Mouse (Mus musculus): ENCODE results near the gene Slc38a5. TPM values are rescaled to one million over a fixed set of nuclear protein-coding genes. Genes with fewer than 3 reads are reported as not detected.
"Not testable (repeated sequence)": the region's sequence is repeated elsewhere in the genome, so short reads cannot be mapped to it uniquely, and the experiment has no call there.

Gene Slc38a5
- polyA plus RNA-seq, 1 experiment from 2014 or later: 98.9 TPM

DNA sequence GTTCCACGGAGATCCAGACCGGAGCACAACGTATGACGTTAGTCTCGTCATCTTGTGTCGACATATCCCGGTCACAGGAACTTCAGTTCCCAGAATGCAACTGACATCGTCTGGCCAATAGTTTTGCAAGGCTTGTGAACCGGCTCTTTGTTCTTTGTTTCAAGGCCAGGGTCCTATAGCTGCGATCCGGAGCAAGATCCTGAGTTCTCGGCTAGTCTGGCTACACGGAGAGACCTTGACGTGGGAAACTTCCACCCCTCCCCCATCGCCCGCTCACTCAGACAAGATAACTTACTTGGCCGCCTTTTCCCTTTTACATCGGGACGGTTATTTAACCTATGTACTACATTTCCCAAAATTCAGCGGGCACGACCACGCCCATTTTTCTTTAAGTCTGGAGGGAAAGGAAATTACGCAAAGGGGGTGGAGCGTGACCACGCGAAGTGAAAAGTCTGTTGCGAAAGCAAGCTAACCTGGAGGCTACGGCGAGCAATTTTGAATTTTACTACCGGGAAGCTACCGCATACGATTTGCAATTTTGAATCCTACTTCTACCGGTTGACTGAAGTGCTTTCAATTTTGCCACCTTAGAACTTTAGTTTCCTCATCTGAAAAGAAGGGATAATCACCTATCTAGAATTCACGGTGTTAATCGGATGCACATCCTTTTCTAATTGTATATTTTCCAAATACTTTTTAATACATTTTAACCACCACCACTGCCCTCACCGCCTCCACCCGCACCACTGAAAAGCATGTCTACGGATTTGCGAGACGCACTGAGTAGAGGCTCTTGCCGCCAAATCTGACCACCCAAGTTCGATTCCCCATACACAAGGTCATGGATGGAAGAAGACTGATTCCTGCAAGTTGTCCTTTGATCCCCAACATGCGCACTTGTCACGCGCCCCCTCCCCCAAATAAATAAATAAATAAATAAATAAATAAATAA, 18.3 kb upstream of the Slc38a5 start, which contains the start of gene Ftsj1:
TSS of gene Ftsj1 (minus strand) at position 73 of the 952 bp plus-strand sequence.
- ATAC-seq (ENCODE audit: borderline replicate concordance, extremely low read depth, low FRiP score, low TSS enrichment): peak; percentile 88
- peak within 1 kb of the TSS; percentile 59 for H3K4me3 ChIP-seq
- peak within 1 kb of the TSS; percentile 73 for H3K27ac ChIP-seq
- 12% methylated on average over 45 of the region's 45 CpGs for WGBS
- H3K4me1 ChIP-seq: peaks cover 7% of the 10 kb centered on the region; the same call in 1 of the 2 replicates
- H3K9me3 ChIP-seq: no peaks in the 10 kb centered on the region
- H3K4me2 ChIP-seq: peak within 1 kb of the TSS; percentile 55
- H3K36me3 ChIP-seq: no peaks in the 10 kb centered on the region
- H3K9ac ChIP-seq: peak within 1 kb of the TSS; percentile 62
- no peaks in the 10 kb centered on the region for H3K27me3 ChIP-seq

DNA sequence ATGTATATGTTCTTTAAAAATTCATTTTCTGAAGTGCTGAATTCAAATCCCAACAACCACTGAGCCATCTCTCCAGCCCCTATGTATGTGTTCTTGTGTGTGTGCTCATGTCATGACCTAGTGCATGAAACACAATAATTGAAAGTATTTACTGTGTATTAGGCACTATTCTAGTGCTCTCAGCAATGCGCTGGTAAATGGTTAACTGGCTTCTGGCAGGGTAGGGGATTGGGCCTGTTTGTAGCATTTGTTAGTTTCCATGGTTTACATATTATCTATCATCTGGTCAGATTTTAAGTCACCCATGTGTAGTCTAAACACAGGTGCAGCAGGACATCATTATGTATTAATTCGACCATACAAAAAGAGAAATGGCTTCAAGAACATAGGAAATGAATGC, 17.2 kb upstream of the Slc38a5 start:
- Histone ChIP-seq H3K9me3 (no peaks in the 10 kb centered on the region), H3K4me1 (peaks cover 7% of the 10 kb centered on the region; the same call in 1 of the 2 replicates), H3K4me2 (no peak overlapping the region), H3K4me3 (no peak overlapping the region), H3K27ac (no peak overlapping the region), H3K9ac (no peak overlapping the region), H3K36me3 (no peaks in the 10 kb centered on the region), H3K27me3 (no peaks in the 10 kb centered on the region)
- 85% methylated on average over 2 of the region's 2 CpGs for WGBS
- no peak for ATAC-seq (ENCODE audit: borderline replicate concordance, extremely low read depth, low FRiP score, low TSS enrichment)

DNA sequence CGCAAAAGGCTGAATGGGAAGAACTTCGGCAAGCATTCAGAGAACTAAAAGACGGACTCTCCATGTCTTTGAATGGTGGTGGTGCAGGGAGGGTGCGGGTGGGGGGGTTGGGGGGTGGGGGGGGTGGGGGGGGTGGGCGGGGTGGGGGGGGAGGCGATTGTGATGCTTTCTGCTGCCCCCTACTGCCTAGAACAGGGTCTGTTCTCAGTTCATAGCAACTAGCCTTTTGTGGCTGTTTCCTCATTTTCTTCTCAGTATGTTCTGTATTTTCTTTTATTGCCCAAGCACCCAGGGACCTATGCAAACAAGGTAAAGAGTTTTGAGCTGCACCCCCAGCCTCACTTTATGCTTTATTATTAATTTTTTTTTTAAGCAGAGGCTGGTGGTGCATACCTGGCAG, 15.1 kb upstream of the Slc38a5 start:
- no peaks in the 10 kb centered on the region for H3K36me3 ChIP-seq
- no peak overlapping the region for H3K4me3 ChIP-seq
- peaks cover 7% of the 10 kb centered on the region; the same call in 1 of the 2 replicates for H3K4me1 ChIP-seq
- no peak overlapping the region for H3K27ac ChIP-seq
- H3K9ac ChIP-seq: no peak overlapping the region
- H3K27me3 ChIP-seq: no peaks in the 10 kb centered on the region
- ATAC-seq (ENCODE audit: borderline replicate concordance, extremely low read depth, low FRiP score, low TSS enrichment): no peak
- no peaks in the 10 kb centered on the region for H3K9me3 ChIP-seq
- H3K4me2 ChIP-seq: no peak overlapping the region
- 37% methylated on average over 6 of the region's 6 CpGs for WGBS

DNA sequence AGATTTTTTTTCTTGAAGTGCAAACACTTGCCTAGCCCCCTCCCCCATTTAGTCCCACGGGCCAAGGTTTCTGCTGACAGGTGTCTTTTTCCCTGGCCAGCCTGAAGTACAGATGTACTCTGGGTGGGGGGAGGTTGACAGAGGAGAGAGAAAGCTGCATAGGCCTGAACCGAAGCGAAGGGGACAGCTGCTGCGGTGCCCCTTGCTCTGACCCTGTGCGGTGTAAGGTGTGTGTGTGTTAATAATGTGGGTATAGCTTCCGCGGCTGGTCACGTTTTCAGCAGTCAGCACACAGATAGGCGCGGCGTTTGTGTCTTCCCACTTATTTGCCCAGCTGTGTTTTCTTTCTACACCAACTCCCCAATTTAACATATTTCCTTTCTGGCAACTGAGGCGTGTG, 11.5 kb upstream of the Slc38a5 start:
- Histone ChIP-seq H3K27me3 (no peaks in the 10 kb centered on the region), H3K27ac (no peak overlapping the region), H3K4me1 (no peaks in the 10 kb centered on the region), H3K9me3 (no peaks in the 10 kb centered on the region), H3K9ac (no peak overlapping the region), H3K4me2 (no peak overlapping the region), H3K36me3 (no peaks in the 10 kb centered on the region), H3K4me3 (no peak overlapping the region)
- 52% methylated on average over 12 of the region's 12 CpGs for WGBS
- ATAC-seq (ENCODE audit: borderline replicate concordance, extremely low read depth, low FRiP score, low TSS enrichment): no peak

DNA sequence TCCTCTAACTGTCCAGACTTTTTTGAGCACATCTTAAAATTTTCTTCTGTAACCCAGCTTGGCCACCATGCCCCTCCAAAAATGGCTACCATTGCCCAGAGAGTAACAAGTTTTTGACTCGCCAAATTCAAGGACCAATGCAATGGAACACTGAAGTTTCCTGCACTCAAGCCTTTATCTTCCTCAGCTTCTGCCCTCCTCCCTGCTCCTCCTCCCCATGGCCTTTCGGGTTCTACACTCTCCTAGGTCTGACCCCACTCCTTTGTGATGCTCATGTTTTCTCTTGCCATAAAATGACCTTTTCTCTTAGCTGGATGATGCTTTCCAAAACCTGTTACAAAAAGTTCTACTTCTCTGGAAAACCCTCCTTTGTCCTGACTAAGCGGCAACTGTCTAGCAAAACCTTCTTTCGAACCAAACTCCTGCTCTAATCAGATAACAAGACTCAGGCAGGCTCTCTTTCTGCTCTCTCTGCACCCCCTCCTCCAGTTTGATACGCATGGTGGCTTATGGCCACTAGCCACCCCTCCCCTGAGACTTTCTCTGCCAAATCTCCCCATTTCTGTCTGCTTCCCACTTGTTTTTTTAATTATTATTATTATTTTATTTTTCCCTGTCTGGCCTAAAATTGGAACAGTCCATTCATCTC, 7.7 kb upstream of the Slc38a5 start:
- Histone ChIP-seq H3K4me2 (no peak overlapping the region), H3K27me3 (no peaks in the 10 kb centered on the region), H3K36me3 (no peaks in the 10 kb centered on the region), H3K4me3 (no peak overlapping the region), H3K9ac (no peak overlapping the region), H3K27ac (no peak overlapping the region), H3K9me3 (no peaks in the 10 kb centered on the region), H3K4me1 (no peaks in the 10 kb centered on the region)
- 75% methylated on average over 5 of the region's 5 CpGs for WGBS
- ATAC-seq (ENCODE audit: borderline replicate concordance, extremely low read depth, low FRiP score, low TSS enrichment): no peak

DNA sequence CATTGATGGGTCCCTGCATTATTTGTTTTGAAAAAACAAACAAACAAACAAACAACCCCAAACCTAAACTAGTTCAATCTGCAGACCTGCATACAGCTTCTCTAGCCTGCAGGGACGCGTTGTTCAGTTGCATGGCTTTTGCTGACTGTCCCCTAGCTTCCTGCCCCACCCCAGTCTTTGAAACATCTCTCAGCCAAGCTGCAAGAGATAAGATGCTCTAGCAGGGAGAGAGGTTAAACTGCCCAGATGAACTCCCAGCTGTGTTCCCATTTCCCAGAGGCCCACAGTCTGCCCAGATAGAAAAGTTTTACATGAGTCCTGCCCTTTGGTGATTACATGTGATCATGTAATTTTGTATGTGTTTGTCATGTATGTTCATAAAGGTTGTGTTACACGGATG, 6.7 kb upstream of the Slc38a5 start:
- H3K36me3 ChIP-seq: no peaks in the 10 kb centered on the region
- no peak overlapping the region for H3K27ac ChIP-seq
- ATAC-seq (ENCODE audit: borderline replicate concordance, extremely low read depth, low FRiP score, low TSS enrichment): no peak
- H3K4me3 ChIP-seq: no peak overlapping the region
- no peaks in the 10 kb centered on the region for H3K27me3 ChIP-seq
- no peaks in the 10 kb centered on the region for H3K4me1 ChIP-seq
- 76% methylated on average over 3 of the region's 3 CpGs for WGBS
- H3K9me3 ChIP-seq: no peaks in the 10 kb centered on the region
- H3K9ac ChIP-seq: no peak overlapping the region
- no peak overlapping the region for H3K4me2 ChIP-seq

DNA sequence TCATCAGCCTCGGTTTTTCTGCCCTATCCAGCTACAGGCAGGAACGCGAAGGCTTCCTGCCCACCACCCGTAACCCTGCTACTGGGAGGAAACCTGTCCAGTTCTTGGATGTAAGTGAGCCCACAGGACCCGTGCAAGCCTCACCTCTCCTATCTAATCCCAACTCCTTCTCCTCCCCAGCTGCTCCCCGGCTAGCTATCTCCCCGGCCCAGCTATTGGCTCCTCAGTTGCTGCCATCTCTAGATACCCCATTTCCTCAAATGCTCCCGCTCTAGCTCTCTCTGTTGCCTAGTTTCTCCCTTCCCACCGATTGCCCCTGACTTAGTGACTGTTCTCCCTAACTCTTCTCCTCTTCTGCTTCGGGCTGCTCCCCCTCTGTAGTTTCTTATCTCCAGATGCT, 1.1 kb downstream of the Slc38a5 start:
- 21% methylated on average over 10 of the region's 10 CpGs for WGBS
- H3K27me3 ChIP-seq: no peaks in the 10 kb centered on the region
- H3K9ac ChIP-seq: peak overlapping the region; percentile 19
- peak overlapping the region; percentile 66; the same call in 1 of the 2 replicates for H3K27ac ChIP-seq
- H3K4me2 ChIP-seq: peak overlapping the region; percentile 51
- no peaks in the 10 kb centered on the region for H3K9me3 ChIP-seq
- peak overlapping the region; percentile 39 for H3K4me3 ChIP-seq
- H3K4me1 ChIP-seq: no peaks in the 10 kb centered on the region
- no peaks in the 10 kb centered on the region for H3K36me3 ChIP-seq
- ATAC-seq (ENCODE audit: borderline replicate concordance, extremely low read depth, low FRiP score, low TSS enrichment): no peak

DNA sequence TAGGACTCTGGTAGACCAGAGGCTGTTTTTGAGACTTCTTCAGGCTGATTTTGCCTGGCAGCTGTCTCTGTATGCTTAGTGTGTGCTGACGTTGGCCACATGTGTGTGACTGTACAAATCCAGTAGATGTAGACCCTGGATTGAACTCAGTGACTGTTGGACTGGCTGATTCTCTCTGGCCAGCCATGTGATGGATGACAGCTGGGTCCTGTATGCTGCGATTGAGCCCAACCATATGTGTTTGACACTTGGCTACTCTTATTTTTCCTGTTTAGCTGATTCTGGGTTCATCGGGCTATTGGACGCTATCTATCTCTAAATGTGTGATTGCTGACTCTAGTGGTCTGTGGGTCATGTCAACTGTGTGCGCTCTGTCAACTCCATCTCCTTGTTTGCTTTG, 3.1 kb downstream of the Slc38a5 start:
- H3K9ac ChIP-seq: no peak overlapping the region
- H3K4me2 ChIP-seq: peak overlapping the region; percentile 51; the same call in 1 of the 2 replicates
- ATAC-seq (ENCODE audit: borderline replicate concordance, extremely low read depth, low FRiP score, low TSS enrichment): peak; percentile 94
- no peak overlapping the region for H3K4me3 ChIP-seq
- WGBS: 49% methylated on average over 5 of the region's 5 CpGs
- no peaks in the 10 kb centered on the region for H3K4me1 ChIP-seq
- 0 out of 2 replicates have a peak overlapping the region, but pooled peaks have one; percentile 66 for H3K27ac ChIP-seq
- H3K27me3 ChIP-seq: no peaks in the 10 kb centered on the region
- H3K9me3 ChIP-seq: no peaks in the 10 kb centered on the region
- H3K36me3 ChIP-seq: no peaks in the 10 kb centered on the region

DNA sequence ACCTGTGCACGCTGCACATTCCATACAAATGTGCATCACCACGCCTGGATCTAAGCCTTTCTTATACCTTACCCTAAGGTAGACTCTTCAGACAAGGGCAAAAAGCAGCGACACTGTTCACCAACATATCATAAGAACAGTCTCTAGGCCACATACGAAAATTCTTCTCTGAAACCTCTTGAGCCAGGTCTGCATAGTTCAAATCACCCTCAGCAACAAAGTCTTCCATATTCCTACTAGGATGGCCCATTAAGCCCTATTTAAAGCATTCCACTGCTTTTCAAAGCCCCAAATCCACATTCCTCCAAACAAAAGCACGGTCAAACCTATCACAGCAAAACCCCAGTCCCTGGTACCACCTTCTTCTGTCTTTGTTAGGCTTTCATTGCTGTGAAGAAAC, 17.7 kb downstream of the Slc38a5 start:
- H3K27me3 ChIP-seq: no peaks in the 10 kb centered on the region
- no peak overlapping the region for H3K9ac ChIP-seq
- no peak overlapping the region for H3K4me3 ChIP-seq
- no peaks in the 10 kb centered on the region for H3K9me3 ChIP-seq
- H3K4me2 ChIP-seq: no peak overlapping the region
- ATAC-seq (ENCODE audit: borderline replicate concordance, extremely low read depth, low FRiP score, low TSS enrichment): no peak
- 77% methylated on average over 5 of the region's 5 CpGs for WGBS
- no peaks in the 10 kb centered on the region for H3K4me1 ChIP-seq
- no peak overlapping the region for H3K27ac ChIP-seq
- H3K36me3 ChIP-seq: no peaks in the 10 kb centered on the region

DNA sequence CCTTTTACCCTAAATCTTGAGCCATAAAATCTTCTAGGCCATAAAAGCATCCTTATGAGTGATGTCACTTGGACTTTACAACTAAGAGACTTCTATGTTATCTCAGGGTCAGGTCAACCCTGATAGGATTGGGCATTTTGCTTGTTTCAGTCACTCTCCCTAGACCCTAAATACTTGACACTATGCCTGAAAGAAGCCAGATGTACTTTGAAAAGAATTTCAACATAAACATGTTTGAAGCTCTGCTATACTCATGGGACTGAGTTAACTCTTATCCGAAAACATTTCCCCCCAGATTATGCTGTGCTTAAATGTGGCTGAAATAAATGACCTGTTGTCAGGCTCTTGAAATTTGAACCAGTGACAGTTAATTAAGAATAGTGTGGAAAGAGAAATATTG, 38.4 kb downstream of the Slc38a5 start:
- no peaks in the 10 kb centered on the region for H3K36me3 ChIP-seq
- no peaks in the 10 kb centered on the region for H3K4me1 ChIP-seq
- no peaks in the 10 kb centered on the region for H3K27me3 ChIP-seq
- H3K4me3 ChIP-seq: no peak overlapping the region
- H3K9me3 ChIP-seq: no peaks in the 10 kb centered on the region
- ATAC-seq (ENCODE audit: borderline replicate concordance, extremely low read depth, low FRiP score, low TSS enrichment): peak; percentile 92; the same call in 1 of the 2 replicates
- H3K9ac ChIP-seq: no peak overlapping the region
- no peak overlapping the region for H3K27ac ChIP-seq
- H3K4me2 ChIP-seq: no peak overlapping the region
- 44% methylated on average over 1 of the region's 1 CpGs for WGBS

DNA sequence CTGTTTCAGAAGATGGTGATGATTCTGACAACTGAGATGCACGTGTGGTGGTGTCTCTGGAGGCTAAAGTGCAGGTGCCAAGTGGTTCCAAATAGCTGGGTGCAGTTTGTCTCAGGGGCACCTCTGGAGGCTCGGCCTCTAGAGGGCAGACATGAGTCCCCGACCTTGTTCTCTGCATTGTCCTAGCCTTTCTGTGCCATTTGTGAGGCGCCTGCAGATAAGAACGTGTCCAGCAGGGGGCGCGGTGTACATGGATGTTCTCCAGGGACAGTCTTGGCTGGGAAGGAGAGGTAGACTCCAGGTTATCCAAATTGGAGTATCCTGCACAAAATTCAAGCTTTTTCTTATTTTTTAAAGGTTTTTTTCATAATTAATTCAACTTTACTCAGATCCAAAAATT, 44.0 kb downstream of the Slc38a5 start:
- not testable (repeated sequence) for H3K4me3 ChIP-seq; H3K36me3 ChIP-seq; H3K4me2 ChIP-seq; ATAC-seq (ENCODE audit: borderline replicate concordance, extremely low read depth, low FRiP score, low TSS enrichment); H3K4me1 ChIP-seq; H3K27me3 ChIP-seq; H3K27ac ChIP-seq; H3K9ac ChIP-seq; H3K9me3 ChIP-seq
- 8% methylated on average over 7 of the region's 7 CpGs for WGBS

DNA sequence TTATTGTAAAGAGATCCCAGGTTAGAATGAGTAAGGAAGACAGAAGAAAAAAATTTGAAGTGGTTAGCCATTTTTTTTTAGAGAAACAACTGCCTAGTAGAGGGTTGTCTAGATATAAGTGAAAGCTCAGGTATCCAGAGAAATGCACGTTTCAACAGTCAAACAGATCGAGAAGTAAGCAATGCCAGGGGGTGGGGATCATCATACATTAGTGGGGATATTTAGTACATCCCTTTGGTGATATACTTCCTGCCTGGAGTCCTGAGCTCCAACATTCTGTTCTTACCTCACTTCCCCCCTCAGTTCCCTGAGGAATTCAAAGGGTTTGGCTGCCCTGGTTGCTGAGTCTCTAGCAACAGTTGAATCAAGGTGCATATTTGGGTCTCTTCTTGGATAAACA, 56.2 kb downstream of the Slc38a5 start, which contains the start of gene Ssxb10:
TSS of gene Ssxb10 (plus strand) at position 301 of the 400 bp plus-strand sequence.
- Histone ChIP-seq H3K27ac (no peak within 1 kb of the TSS), H3K4me1 (no peaks in the 10 kb centered on the region), H3K4me2 (no peak within 1 kb of the TSS), H3K27me3 (no peaks in the 10 kb centered on the region), H3K36me3 (no peaks in the 10 kb centered on the region), H3K4me3 (no peak within 1 kb of the TSS), H3K9me3 (no peaks in the 10 kb centered on the region), H3K9ac (no peak within 1 kb of the TSS)
- WGBS: 53% methylated on average over 2 of the region's 2 CpGs
- ATAC-seq (ENCODE audit: borderline replicate concordance, extremely low read depth, low FRiP score, low TSS enrichment): no peak
